Mouse (Mus musculus) bone marrow macrophage, adult 2 months (primary cell): ENCODE measurements around the gene March1. TPM values are rescaled to one million over a fixed set of nuclear protein-coding genes. Genes with fewer than 3 reads are reported as not detected.

ENCODE experiments used
- H3K27ac ChIP-seq: 2 replicates; pipeline ENCODE4 v1.5.1; 2012; ENCODE audit warnings: low read depth, low read length; ENCODE audit not compliant: insufficient read depth
- H3K4me1 ChIP-seq: 2 replicates; pipeline ENCODE4 v1.6.1; 2012; ENCODE audit warnings: low read length; ENCODE audit not compliant: control insufficient read depth, insufficient read depth
- H3K4me3 ChIP-seq: 2 replicates; pipeline ENCODE4 v1.5.1; 2012; ENCODE audit warnings: mild to moderate bottlenecking, low read length, moderate library complexity; ENCODE audit not compliant: insufficient read depth
- CTCF ChIP-seq: IDR thresholded peaks from 2 replicates; pipeline ENCODE4 v1.5.1; 2012; ENCODE audit warnings: low read depth, mild to moderate bottlenecking, low read length, moderate library complexity
- POLR2A ChIP-seq: IDR thresholded peaks from 2 replicates; pipeline ENCODE4 v1.6.1; 2012; ENCODE audit warnings: mild to moderate bottlenecking, low read depth, low read length, borderline replicate concordance
- polyA plus RNA-seq: library from polyadenylated mRNA; stranded (reverse); fragments of >200 nt; gene quantifications from 2 replicates; pipeline ENCODE4 v1.2.4, GENCODE M21; 2012; ENCODE audit not compliant: missing spikeins, insufficient read depth, insufficient read length

The March1 gene
- polyA plus RNA-seq, 1 experiment, result 69.1 TPM

GRCm38 (mm10) chr8:66210294-66210693, 592.6 kb downstream of the March1 start:
- Histone ChIP-seq H3K4me3 (no peak overlapping the region), H3K27ac (no peak overlapping the region), H3K4me1 (no peaks in the 10 kb centered on the region)
- TF ChIP-seq CTCF, result no peak

- Histone ChIP-seq H3K4me3 (no peak overlapping the region), H3K4me1 (no peaks in the 10 kb centered on the region), H3K27ac (no peak overlapping the region)
- TF ChIP-seq POLR2A (no peak), CTCF (no peak)
Observed at GRCm38 (mm10) chr8:66219974-66220373, 602.3 kb downstream of the March1 start.

GRCm38 (mm10) chr8:66229931-66230330, 612.2 kb downstream of the March1 start:
- no peak overlapping the region for H3K27ac ChIP-seq
- H3K4me3 ChIP-seq, result no peak overlapping the region
- TF ChIP-seq POLR2A, result no peak
- TF ChIP-seq CTCF, result no peak
- no peaks in the 10 kb centered on the region for H3K4me1 ChIP-seq

GRCm38 (mm10) chr8:66269546-66269945, 651.8 kb downstream of the March1 start:
- Histone ChIP-seq H3K4me1 (no peaks in the 10 kb centered on the region), H3K27ac (no peak overlapping the region), H3K4me3 (no peak overlapping the region)
- no peak for TF ChIP-seq POLR2A
- TF ChIP-seq CTCF, result no peak

- Histone ChIP-seq H3K4me3 (no peak overlapping the region), H3K27ac (no peak overlapping the region), H3K4me1 (no peaks in the 10 kb centered on the region)
- TF ChIP-seq CTCF (no peak), POLR2A (no peak)
Observed at GRCm38 (mm10) chr8:66270116-66270515, 652.4 kb downstream of the March1 start.

- H3K4me3 ChIP-seq, result no peak overlapping the region
- TF ChIP-seq POLR2A (no peak), CTCF (no peak)
- no peaks in the 10 kb centered on the region for H3K4me1 ChIP-seq
- H3K27ac ChIP-seq, result no peak overlapping the region
Observed at GRCm38 (mm10) chr8:66317824-66318223, 700.1 kb downstream of the March1 start.

GRCm38 (mm10) chr8:66323045-66323807, 705.5 kb downstream of the March1 start:
- H3K4me1 ChIP-seq, result 0 out of 2 replicates have a peak, but pooled peaks cover 3% of the 10 kb centered on the region
- TF ChIP-seq CTCF, result peak; percentile 81
- TF ChIP-seq POLR2A, result no peak
- H3K27ac ChIP-seq, result no peak overlapping the region
- H3K4me3 ChIP-seq, result no peak overlapping the region

- H3K4me3 ChIP-seq, result no peak overlapping the region
- H3K4me1 ChIP-seq, result 0 out of 2 replicates have a peak, but pooled peaks cover 3% of the 10 kb centered on the region
- H3K27ac ChIP-seq, result no peak overlapping the region
- TF ChIP-seq CTCF, result no peak
- TF ChIP-seq POLR2A, result no peak
Observed at GRCm38 (mm10) chr8:66326396-66326795, 708.7 kb downstream of the March1 start.

GRCm38 (mm10) chr8:66332206-66332605, 714.5 kb downstream of the March1 start:
- H3K4me1 ChIP-seq, result peaks cover 19% of the 10 kb centered on the region
- no peak overlapping the region for H3K27ac ChIP-seq
- H3K4me3 ChIP-seq, result no peak overlapping the region
- no peak for TF ChIP-seq POLR2A
- no peak for TF ChIP-seq CTCF

- TF ChIP-seq CTCF (no peak), POLR2A (no peak)
- Histone ChIP-seq H3K27ac (peak overlapping the region; percentile 74), H3K4me3 (no peak overlapping the region), H3K4me1 (peaks cover 19% of the 10 kb centered on the region)
Observed at GRCm38 (mm10) chr8:66334265-66334664, 716.6 kb downstream of the March1 start.
